Mouse (Mus musculus) ES-E14 (cell line): ENCODE results near the gene Rbm19.

Experiments
- CHD2 ChIP-seq: IDR thresholded peaks from 2 replicates; pipeline ENCODE4 v1.6.1; 2014; ENCODE audit warnings: mild to moderate bottlenecking, low read depth, low read length, inconsistent platforms
- MAFK ChIP-seq: IDR thresholded peaks from 2 replicates; pipeline ENCODE4 v1.6.1; 2014; ENCODE audit warnings: mild to moderate bottlenecking, low read depth, low read length, inconsistent platforms; ENCODE audit not compliant: insufficient read depth
- ZC3H11A ChIP-seq: IDR thresholded peaks from 2 replicates; pipeline ENCODE4 v1.6.1; 2012; ENCODE audit warnings: low read depth, mild to moderate bottlenecking, inconsistent platforms, low read length, borderline replicate concordance

DNA sequence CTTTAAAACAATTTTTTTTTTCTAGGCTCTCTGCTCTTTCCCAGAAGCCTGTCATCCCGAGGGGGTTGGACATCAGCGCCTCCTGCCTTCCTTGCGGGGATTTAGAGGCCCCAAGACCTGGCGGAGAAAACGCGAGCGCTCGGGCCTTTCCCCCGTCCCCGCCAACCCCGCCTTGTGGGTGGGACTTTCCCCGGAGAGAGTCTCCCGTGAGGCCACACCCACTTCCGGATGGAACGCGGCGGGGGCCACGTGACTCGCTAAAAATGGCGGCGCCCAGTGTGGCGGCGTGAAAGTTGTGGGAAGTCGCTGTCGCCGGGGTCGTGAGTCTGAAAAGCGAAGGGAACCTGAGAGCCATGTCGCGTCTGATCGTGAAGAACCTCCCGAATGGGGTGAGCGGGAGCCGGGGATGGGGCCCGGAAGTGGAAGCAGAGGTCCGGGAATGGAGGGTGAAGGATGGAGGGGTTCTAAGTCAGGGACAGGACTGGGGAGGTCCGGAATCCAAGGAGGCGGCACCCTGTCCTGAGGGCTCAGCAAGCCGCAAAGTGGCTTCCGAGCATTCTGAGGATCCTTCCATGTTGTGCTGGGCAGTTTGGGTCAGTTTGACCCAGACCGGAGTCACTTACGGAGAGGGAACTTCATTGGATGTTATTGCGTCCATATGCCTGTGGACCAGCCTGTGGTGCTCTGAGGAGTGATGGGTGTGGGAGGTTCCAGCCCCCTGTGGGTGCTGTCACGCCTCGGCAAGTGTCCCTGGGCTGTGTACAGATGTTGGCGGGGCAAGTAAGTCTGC is at the start of gene Rbm19:
- no peak for TF ChIP-seq MAFK
- TF ChIP-seq CHD2, result no peak
- TF ChIP-seq ZC3H11A, result no peak
